Mouse (Mus musculus) G1E (cell line): ENCODE results near the gene Ehf.

Experiments used
- CTCF ChIP-seq: IDR thresholded peaks from 2 replicates; pipeline ENCODE4 v1.5.1; 2012; ENCODE audit warnings: low read depth, low read length, inconsistent platforms, mixed read lengths
- GATA1 ChIP-seq: IDR thresholded peaks from 2 replicates; pipeline ENCODE4 v1.6.1; 2012; ENCODE audit warnings: borderline replicate concordance, low read length, inconsistent platforms, mixed read lengths
- GATA2 ChIP-seq: IDR thresholded peaks from 2 replicates; pipeline ENCODE4 v1.6.1; 2012; ENCODE audit warnings: low read depth, low read length, inconsistent platforms, borderline replicate concordance
- TAL1 ChIP-seq: conservative IDR thresholded peaks from 2 replicates; pipeline ENCODE4 v1.6.1; 2012; ENCODE audit warnings: low read depth, low read length, inconsistent platforms, mixed read lengths

DNA sequence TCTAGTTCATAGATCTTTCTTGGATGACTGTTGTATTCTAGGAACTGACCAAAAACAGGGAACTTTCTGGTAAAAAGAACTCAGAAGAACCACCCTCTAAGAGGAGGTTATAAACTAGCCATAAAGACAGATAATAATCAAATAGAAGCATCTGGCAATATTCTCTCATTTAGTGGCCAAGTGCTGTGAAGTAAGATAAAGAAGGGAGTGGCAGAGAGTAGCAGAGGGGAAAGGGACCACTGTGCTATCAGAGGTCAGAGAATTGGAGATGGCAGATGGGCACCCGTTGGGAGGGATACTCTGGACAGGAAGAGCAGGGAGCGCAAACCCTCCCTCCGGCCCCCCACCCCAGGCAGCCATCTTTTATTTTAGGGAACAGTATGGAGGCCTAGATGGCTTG, 34.3 kb upstream of the Ehf start:
- TF ChIP-seq CTCF (no peak), GATA2 (no peak), GATA1 (no peak), TAL1 (peak; percentile 87)
